Mouse (Mus musculus): ENCODE results near the gene Rdh16f1.

The Rdh16f1 gene

DNA sequence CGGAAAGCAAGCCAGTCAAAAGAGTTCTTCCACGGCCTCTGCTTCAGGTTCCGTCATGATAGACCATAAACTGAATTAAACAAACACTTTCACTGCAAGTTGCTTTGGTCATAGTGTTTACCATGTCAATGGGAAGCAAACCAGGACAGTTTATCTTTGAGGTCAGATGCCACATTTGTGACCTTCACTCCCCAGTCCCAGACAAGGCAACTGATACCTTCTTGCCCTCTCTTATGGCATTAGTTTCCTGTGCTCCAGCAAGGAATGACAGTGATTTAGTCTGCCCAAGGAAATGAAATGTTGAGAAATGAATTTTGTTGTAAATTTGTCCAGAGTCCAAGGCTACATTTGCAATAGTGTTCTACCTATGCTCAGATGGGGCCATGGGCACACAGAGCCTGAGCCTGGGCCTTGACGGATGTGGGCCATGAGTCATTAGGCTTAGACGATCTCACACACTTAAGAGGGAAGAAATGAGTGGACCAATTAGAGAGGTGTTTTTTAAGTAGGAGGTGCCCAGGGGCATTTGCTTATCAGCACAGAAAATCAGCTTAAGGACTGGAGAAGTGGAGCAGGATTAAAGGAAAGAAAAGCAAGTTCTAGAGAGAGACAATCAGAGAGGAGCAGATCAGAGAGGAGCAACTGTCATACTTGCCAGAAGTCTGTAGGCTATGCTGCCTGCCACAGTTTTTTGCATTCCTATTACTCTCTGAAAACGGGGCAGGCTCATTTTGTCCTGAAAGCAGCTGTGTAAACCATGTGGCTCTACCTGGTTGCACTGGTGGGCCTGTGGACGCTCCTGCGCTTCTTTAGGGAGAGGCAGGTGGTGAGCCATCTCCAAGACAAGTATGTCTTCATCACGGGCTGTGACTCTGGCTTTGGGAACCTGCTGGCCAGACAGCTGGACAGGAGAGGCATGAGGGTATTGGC is at the start of gene Rdh16f1, which contains the start of gene Rdh1:
Gene Rdh16f1, plus strand, starts transcription at position 607 of the 930 bp plus-strand sequence.
Gene Rdh1, plus strand, starts transcription at position 541 of the 930 bp plus-strand sequence.
- DNase-seq (ENCODE audit: low spot score), result no peak

DNA sequence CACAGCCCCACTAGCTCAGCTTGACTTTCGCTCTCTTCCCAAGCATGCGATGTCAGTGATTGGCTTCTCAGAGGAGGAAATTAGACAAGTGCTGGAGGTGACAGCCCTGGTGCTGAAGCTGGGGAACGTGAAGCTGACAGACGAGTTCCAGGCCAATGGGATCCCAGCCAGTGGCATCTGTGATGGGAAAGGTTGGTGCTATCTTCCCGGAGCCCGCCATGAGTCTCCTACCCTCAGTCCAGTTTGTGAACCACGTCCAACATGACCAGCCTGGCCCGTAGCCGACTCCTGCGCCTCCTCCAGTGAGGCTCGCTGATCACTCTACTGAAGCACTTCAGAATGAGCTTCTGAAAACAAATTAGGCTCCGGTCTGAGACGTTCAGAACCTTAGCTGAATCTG is 49.3 kb upstream of the Rdh16f1 start:
- no peak for DNase-seq (ENCODE audit: low spot score)

DNA sequence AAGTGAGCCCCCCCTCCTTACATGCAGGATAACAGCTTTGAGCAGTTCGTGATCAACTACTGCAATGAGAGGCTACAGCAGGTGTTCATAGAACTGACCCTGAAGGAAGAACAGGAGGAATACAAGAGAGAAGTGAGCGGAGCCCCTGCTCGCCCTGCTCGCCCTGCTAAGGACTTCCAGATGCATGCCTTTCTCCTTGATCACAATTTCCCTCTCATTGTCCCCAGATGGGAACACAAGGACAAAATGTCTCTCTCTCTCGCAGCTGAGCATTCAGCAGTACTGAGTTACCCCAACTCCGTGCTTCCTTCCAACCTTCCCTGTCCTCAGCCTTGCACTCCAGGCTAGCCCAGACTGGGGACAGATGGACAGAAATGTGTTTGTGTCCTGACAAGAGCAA is 46.9 kb upstream of the Rdh16f1 start:
- DNase-seq (ENCODE audit: low spot score), result no peak

DNA sequence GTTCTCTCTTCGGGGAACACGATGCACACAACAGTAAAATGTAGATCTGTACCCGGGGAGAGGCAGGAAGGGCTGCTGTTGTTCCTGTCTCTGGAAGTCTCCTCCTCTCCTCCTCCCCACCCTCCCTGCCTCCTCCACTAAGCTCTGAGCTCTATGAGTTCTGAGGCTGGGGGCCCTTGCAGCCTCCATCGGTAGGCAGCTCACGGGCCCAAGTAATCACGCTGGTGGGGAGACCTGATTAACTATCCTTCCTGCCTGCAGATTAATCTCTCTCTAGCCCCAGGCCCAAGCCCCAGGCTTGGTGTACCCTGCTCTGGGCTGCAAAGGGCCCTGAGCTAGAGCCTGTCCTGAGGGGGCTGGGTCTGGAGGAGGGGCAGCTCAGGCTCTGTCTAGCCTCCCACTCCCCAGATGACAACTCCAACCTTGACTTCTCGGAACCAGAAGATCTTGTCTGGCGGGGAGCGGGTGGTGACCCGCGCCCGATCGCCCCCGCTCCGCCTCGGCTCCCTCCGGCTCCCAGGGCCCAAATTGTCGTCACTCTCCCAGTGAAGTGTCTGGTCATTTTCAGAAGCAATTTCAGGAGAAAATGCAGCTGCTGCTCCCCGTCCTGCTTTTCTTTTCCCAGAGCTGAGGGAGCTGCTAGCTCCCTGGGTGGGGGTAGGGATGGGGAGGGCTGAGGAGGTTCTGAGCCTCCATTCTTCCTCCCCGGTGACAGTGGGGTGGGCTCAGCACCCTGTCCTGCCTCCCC is 37.7 kb upstream of the Rdh16f1 start:
- no peak for DNase-seq (ENCODE audit: low spot score)

DNA sequence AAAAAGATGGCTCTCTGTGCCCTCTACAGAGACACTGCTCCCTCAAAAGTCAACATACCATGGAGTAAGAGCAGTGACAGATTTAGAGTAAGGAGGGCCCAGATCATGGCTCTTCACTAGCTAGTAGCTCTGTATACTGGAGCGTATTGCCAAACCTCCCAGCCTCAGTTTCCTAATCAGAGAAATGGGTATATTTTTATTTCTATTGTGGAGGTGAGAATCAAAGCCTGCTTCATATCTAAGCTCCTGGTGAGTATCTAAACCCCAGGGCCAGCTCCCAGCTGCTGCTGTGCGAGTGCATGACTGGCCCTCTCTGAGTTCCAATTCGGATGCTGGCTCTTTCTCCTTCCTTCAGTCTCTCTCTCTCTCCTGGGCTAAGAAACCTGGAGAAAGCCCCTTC is 35.4 kb upstream of the Rdh16f1 start, which contains the start of gene Tac2:
Gene Tac2, plus strand, starts transcription at position 301 of the 400 bp plus-strand sequence.
- DNase-seq (ENCODE audit: low spot score), result no peak

DNA sequence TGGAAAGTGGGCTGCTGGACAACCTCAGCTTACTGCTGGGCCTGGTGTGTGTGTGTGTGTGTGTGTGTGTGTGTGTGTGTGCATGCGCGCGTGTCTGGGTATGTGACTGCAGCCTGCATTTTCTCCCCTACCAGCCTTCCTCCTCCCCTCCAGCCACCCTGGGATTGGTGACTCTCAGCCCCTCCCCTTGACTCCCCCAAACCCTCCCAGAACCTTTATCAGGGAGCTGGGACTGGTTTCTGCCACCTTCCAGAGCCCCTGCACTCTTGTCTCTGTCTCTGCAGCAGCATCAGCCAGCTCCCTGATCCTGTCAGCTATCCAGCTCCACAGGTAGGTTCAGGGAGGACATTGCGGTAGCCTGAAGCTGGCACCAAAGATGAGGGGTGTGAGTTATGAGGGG is 34.5 kb upstream of the Rdh16f1 start:
- no peak for DNase-seq (ENCODE audit: low spot score)

DNA sequence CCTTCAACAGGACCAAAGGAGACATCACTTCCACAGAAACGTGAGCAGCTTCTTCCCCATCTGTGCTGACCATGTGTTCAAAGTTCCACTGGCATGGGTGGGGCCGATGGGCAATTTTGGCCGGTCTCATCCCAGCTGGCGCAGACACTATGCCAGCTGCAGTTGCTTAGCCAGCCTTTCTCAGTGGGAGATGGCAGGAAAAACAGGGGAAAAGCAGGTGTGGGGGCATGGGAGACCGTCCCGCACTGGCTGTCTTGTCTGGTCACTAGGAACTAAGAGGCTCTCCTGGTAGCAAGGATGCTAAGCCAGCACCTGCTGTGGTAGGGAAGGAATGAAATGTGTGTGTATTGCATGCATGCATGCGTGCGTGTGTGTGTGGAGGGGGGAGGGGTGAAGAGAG is 31.1 kb upstream of the Rdh16f1 start:
- no peak for DNase-seq (ENCODE audit: low spot score)

DNA sequence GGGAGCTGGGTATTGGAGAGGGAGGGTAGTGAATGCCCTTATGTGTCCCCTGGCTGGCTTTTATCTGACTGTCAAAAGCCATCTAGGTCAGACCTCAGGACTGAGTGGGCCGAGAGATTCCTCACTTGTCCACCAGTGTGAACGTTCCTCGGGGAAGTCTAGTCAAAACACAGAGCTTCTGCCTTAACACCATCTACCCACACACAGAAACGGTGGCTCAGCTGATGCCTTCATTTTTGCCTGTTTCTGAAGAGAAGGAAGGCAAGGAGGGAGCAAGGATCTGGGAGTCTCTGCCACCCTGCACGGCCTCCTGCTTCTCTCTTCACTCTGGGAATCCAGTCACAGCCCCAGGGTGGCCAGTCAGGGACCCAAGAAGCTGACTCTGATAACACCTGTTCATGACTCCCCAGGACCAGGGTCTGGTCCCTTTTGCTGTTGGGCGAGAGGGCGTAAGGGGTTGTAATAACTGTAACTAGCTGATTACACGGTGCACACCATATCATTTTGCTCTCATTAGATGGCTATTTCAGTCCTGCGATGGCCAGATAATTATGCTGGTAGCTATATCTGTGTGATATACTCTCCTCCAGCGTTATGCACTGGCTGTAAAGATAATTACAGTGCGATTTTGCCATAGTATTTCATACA is 29.2 kb upstream of the Rdh16f1 start:
- DNase-seq (ENCODE audit: low spot score), result no peak

DNA sequence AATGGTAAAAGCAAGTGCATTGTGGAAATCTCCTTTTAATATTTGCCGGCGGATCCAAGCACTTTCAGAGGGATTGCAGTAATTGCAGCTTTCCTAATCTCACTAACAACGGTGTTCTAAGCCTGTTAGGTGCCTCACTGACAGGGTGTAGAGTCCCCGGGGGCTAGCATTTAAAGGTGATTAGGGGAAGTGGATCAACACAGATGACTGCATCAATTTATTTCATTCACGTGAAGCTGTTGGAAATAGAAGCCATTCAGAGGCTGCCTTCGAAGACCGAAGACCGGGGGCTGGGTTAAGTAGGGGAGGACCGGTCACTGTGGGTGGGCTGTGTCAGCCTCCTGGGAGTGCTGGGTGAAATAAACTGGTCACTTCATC is 28.7 kb upstream of the Rdh16f1 start:
- no peak for DNase-seq (ENCODE audit: low spot score)

DNA sequence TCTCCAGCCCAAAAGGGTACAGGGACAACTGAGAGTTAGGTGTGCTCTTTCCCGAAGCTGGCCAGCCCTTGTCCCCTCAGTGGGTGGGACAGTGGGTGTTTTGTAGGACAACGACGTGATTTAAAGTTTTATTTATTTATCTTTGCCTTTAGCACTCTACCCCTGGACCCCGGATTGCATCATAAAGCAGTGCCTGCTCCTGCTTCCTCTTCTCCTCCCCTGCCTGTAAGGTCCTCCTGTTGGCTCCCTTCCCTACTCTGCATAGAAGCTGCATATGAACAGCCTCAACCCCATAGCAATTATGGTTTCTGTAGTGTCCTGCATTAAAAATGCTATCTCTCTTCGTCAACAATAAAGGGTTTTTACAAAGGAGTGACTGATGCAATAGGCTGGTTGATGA is 28.2 kb upstream of the Rdh16f1 start:
- DNase-seq (ENCODE audit: low spot score), result no peak

DNA sequence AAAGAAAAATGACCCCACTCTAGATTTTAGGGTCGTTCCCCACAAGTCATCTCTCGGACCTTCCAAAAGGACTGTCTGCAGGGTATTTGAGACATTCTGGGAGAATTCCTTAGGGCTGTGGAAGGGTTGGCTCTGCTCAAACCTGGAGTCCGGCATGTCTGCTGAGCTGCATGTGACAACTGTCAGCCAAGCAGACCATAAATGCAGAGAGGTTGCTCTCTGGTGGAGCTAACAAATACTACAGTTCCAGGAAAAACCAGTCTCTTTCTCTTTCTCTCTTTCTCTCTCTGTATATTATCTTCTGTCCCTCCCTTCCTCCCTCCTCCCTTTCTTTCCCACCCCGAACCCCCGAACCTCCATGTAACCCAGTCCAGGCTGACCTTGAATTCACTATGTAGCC is 25.2 kb upstream of the Rdh16f1 start:
- no peak for DNase-seq (ENCODE audit: low spot score)

DNA sequence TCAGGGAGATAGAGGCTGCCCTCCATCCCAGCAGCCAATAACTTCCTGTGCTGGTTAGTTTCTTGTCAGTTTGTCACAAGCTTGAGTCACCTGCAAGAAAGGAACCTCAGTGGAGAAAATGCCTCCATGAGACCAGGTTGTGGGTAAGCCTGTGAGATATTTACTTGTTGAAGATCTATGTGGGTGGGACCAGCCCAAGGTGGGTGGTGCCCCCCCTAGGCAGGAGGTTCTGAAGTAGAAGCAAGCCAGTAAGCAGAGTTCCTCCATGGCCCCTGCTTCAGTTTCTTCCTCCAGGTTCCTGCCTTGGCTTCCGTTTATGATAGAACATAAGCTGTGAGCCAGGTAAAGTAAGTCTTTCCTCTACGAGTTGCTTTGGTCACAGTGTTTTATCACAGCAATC is 23.3 kb upstream of the Rdh16f1 start:
- DNase-seq (ENCODE audit: low spot score), result no peak

DNA sequence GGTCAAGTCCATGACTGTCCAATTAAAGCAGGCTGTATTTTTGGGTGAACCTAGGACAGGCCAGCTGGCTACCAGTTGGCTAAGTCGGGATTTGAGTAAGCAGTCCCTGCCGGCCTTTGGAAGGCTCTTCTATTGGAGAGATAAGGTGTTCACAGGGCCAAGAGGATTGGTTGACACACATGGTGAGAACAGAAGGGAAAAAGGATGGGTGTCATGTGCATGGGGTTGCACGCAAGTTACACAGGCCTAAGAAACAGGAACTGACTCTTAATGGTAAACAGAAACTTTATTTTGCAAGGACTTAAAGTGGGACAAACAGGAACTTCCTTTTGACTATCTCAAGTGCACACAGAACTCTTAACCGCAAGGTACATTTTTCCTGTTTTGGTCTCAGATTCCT is 22.7 kb upstream of the Rdh16f1 start:
- no peak for DNase-seq (ENCODE audit: low spot score)

DNA sequence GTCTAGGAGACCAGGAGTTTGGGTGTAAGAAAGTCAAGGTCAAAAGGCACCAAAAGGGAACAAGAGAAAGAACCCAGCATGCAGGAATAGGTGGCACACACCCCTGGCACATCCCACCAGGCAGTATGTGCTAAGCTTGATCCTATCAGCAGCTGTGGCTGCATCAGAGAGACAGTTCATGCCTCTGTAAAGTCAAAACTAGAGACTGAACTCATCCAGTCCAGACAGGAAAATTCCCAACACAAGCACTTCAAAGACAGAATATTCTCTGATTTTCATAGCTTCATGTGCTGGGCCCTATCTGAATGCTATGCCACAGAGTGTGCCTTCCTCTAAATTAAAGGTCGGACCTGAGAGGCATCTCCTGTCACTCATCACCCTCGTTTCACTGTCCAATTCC is 22.0 kb upstream of the Rdh16f1 start:
- DNase-seq (ENCODE audit: low spot score), result no peak

DNA sequence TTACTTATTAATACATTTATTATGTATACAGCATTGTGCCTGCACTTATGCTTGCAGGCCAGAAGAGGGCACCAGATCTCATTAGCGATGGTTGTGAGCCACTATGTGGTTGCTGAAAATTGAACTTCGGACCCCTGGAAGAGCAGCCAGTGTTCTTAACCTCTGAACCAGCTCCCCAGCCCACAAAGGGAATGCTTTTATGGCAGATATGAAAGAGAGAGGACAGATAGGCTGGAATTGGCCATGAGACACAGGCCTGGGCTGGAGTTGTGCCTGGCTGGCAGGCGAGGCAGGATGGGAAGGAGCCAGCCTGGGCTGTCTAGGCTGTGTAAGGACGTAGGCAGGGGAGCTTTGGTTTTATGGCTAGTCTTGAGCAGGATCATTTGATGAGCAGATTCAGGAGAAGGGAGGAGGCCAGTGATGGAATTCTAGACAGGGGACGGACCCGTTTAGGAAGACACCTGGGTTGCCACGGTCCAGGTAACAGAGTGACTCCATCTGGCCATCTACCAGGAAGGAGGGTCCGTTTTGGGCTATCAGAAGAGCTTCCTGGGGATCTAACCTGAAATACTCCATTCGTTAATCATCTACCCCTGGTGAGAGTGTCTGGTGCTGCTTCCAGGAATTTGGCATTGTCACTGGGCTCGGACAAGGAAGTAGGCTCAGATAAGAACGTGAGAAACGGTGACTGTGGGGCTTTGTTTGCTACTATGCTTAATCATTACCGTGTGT is 21.3 kb upstream of the Rdh16f1 start:
- DNase-seq (ENCODE audit: low spot score), result no peak

DNA sequence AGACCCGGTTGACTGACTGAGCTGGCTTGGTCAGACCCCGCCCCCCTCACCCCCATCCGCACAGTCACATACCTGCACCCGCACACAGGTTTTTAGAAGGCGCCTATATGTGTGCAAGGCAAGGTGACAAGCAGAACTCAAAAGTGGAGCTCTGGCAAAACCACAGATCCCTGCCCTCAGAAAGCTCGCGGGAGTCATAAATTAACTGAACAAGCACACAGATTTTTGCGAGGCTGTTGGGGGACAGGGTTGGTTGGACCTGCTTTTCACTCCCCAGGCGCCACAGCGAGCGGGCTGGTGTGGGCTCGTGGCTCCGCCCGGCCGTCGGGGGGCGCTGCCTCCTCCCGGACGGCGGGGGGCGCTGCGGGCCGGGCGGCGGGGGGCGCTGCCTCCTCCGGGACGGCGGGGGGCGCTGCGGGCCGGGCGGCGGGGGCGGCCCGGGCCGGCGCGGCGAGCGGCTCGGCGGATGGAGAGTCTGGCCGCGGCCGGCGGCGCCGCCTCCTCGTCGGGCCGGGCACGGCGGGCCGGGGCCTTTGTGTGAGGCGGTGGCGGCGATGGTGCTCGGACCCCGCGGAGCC is 20.4 kb upstream of the Rdh16f1 start, which contains the start of gene Zbtb39:
Gene Zbtb39, plus strand, starts transcription at position 456 of the 578 bp plus-strand sequence.
- peak; percentile 77 for DNase-seq (ENCODE audit: low spot score)

DNA sequence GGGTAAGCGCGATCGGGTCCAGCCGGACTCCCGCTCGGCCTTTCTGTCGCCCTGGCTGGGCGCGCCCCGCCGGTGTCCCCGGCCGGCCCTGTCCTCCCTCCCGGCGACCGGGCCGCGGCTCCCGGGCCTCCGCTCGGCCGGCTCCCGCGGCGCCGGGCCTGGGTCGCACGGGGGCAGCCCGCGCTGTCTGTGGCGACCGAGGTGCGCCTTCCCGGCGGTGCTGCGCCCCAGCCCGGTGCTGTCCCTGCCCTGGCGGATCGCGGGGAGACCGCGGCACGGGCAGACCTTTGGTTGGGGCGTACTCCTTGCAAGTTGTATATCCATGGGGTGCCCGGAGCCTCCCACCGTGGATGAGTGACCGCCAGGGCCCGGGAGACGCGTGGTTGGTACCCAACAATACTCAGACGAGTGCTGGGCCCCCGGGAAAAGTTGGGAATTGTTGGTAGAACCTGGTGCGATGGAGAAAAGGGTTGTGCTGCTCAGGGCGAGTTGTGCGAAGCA is 19.9 kb upstream of the Rdh16f1 start:
- no peak for DNase-seq (ENCODE audit: low spot score)

DNA sequence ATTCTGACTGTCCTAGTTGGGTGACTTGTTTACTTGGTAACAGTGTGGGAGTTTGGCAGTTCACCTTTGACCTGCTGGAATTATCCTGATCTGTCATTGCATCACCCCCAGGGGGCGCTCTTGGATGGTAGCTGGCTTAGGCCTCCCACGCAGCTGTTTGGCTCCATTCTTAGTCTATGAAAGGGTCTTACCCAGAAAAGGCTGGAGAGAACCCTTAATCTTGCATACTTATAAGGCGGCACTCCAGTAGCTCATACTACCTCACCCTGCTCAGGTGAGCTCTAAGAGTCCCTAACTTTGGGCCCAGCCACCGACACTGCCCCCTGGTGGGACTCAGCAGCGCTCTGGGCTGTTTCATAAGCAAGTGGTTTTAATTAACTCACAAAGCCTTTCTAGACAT is 14.9 kb upstream of the Rdh16f1 start:
- no peak for DNase-seq (ENCODE audit: low spot score)

DNA sequence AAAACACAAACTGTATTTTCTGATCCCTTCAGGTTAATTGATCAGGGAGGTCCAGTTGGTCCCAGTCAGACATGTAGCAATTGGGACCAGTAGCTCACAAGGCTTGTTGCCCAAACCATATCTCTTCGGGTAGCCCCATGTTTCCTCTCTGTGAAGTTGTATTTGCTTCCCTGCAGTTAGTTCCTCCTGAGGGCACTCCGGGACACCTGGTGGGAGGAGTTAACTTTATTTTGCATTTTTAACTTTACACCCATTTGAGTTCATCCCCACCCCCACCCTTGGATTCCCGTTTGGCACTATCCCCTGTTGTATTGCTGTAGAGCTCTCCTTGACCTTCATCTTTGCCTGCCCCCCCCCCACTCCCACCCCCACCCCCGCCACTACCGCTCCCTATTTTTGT is 13.7 kb upstream of the Rdh16f1 start:
- no peak for DNase-seq (ENCODE audit: low spot score)

DNA sequence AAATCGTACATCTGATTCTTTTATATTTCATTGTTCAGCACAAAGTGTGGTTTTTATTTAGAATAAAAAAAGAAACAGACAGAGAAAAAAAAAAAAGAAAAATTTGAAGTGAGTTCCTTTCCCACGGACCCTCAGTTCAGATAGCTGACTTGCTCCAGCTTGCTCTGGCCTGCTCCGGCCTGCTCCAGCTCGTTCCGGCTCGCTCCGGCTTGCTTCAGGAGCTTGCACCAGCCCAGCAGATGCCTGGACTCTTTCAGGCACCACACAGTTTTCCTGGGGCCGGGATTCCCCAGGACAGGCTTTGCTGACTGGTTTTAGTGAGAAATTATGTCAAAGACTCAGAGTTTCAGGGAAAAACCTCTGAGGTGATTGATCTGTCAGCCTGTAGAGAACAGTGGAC is 12.3 kb upstream of the Rdh16f1 start:
- DNase-seq (ENCODE audit: low spot score), result no peak
